Mouse (Mus musculus): ENCODE data around the gene Sh3bp4. TPM values are rescaled to one million over a fixed set of nuclear protein-coding genes. Genes with fewer than 3 reads are reported as not detected.

Gene Sh3bp4
- polyA plus RNA-seq, 1 experiment from 2014 or later, result 27.8 TPM

- no peak for ATAC-seq (ENCODE audit: low read depth)
- no peaks in the 10 kb centered on the region for H3K9me3 ChIP-seq (ENCODE audit: control insufficient read depth, low read length)
These were observed 16.4 kb downstream of the Sh3bp4 start for GRCm38 (mm10) chr1:89086575-89087153.

GRCm38 (mm10) chr1:89088144-89088543 is 17.9 kb downstream of the Sh3bp4 start:
- Histone ChIP-seq H3K27me3 (ENCODE audit: control insufficient read depth, insufficient read depth, low read depth, low read length) (no peaks in the 10 kb centered on the region), H3K4me3 (ENCODE audit: low read length) (no peak overlapping the region), H3K27ac (ENCODE audit: low read length) (no peak overlapping the region), H3K4me1 (replicated peaks; ENCODE audit: control insufficient read depth, insufficient read depth, low read length) (peaks cover 47% of the 10 kb centered on the region), H3K9ac (ENCODE audit: low read length) (no peak overlapping the region), H3K9me3 (ENCODE audit: control insufficient read depth, low read length) (no peaks in the 10 kb centered on the region), H3K4me2 (ENCODE audit: low read depth, low read length) (no peak overlapping the region), H3K36me3 (ENCODE audit: control insufficient read depth, insufficient read depth, low read length) (no peaks in the 10 kb centered on the region; the same call in 1 of the 2 replicates)
- 41% methylated on average over 10 of the region's 10 CpGs for WGBS
- no peak for ATAC-seq (ENCODE audit: low read depth)

More at GRCm38 (mm10) chr1:89086575-89087153, 16.4 kb downstream of the Sh3bp4 start:
- no peak overlapping the region for H3K9ac ChIP-seq (ENCODE audit: low read length)
- no peak overlapping the region for H3K27ac ChIP-seq (ENCODE audit: low read length)
- no peak overlapping the region for H3K4me3 ChIP-seq (ENCODE audit: low read length)
- no peaks in the 10 kb centered on the region for H3K27me3 ChIP-seq (ENCODE audit: control insufficient read depth, insufficient read depth, low read depth, low read length)
- H3K36me3 ChIP-seq (ENCODE audit: control insufficient read depth, insufficient read depth, low read length), result no peaks in the 10 kb centered on the region; the same call in 1 of the 2 replicates
- H3K4me2 ChIP-seq (ENCODE audit: low read depth, low read length), result no peak overlapping the region
- H3K4me1 ChIP-seq (replicated peaks; ENCODE audit: control insufficient read depth, insufficient read depth, low read length), result peaks cover 36% of the 10 kb centered on the region
- 70% methylated on average over 9 of the region's 9 CpGs for WGBS

- Histone ChIP-seq H3K27me3 (ENCODE audit: control insufficient read depth, insufficient read depth, low read depth, low read length) (no peaks in the 10 kb centered on the region), H3K9me3 (ENCODE audit: control insufficient read depth, low read length) (no peaks in the 10 kb centered on the region), H3K4me1 (replicated peaks; ENCODE audit: control insufficient read depth, insufficient read depth, low read length) (peaks cover 52% of the 10 kb centered on the region), H3K9ac (ENCODE audit: low read length) (no peak overlapping the region), H3K36me3 (ENCODE audit: control insufficient read depth, insufficient read depth, low read length) (no peaks in the 10 kb centered on the region), H3K27ac (ENCODE audit: low read length) (no peak overlapping the region), H3K4me3 (ENCODE audit: low read length) (no peak overlapping the region), H3K4me2 (ENCODE audit: low read depth, low read length) (no peak overlapping the region)
- WGBS, result 47% methylated on average over 3 of the region's 3 CpGs
- no peak for ATAC-seq (ENCODE audit: low read depth)
These were observed 18.6 kb downstream of the Sh3bp4 start for GRCm38 (mm10) chr1:89088748-89089288.

- H3K4me2 ChIP-seq (ENCODE audit: low read depth, low read length), result no peak overlapping the region
- WGBS, result 44% methylated on average over 21 of the region's 21 CpGs
- peak overlapping the region; percentile 24 for H3K27ac ChIP-seq (ENCODE audit: low read length)
- no peaks in the 10 kb centered on the region for H3K27me3 ChIP-seq (ENCODE audit: control insufficient read depth, insufficient read depth, low read depth, low read length)
- H3K4me1 ChIP-seq (replicated peaks; ENCODE audit: control insufficient read depth, insufficient read depth, low read length), result peaks cover 62% of the 10 kb centered on the region
- H3K9ac ChIP-seq (ENCODE audit: low read length), result no peak overlapping the region
- H3K36me3 ChIP-seq (ENCODE audit: control insufficient read depth, insufficient read depth, low read length), result no peaks in the 10 kb centered on the region
- ATAC-seq (ENCODE audit: low read depth), result no peak
- no peak overlapping the region for H3K4me3 ChIP-seq (ENCODE audit: low read length)
- no peaks in the 10 kb centered on the region for H3K9me3 ChIP-seq (ENCODE audit: control insufficient read depth, low read length)
These were observed 19.8 kb downstream of the Sh3bp4 start for GRCm38 (mm10) chr1:89089821-89090600.

- no peak overlapping the region for H3K4me2 ChIP-seq (ENCODE audit: low read depth, low read length)
- ATAC-seq (ENCODE audit: low read depth), result no peak
- no peaks in the 10 kb centered on the region for H3K36me3 ChIP-seq (ENCODE audit: control insufficient read depth, insufficient read depth, low read length)
- H3K9me3 ChIP-seq (ENCODE audit: control insufficient read depth, low read length), result no peaks in the 10 kb centered on the region
- H3K27ac ChIP-seq (ENCODE audit: low read length), result no peak overlapping the region; the same call in 1 of the 2 replicates
- no peaks in the 10 kb centered on the region for H3K27me3 ChIP-seq (ENCODE audit: control insufficient read depth, insufficient read depth, low read depth, low read length)
- 41% methylated on average over 8 of the region's 8 CpGs for WGBS
- H3K4me3 ChIP-seq (ENCODE audit: low read length), result no peak overlapping the region
- H3K9ac ChIP-seq (ENCODE audit: low read length), result no peak overlapping the region; the same call in 1 of the 2 replicates
- peaks cover 64% of the 10 kb centered on the region for H3K4me1 ChIP-seq (replicated peaks; ENCODE audit: control insufficient read depth, insufficient read depth, low read length)
These were observed 20.5 kb downstream of the Sh3bp4 start for GRCm38 (mm10) chr1:89090676-89091075.

- Histone ChIP-seq H3K4me2 (ENCODE audit: low read depth, low read length) (peak overlapping the region; percentile 41), H3K27ac (ENCODE audit: low read length) (peak overlapping the region; percentile 90), H3K9me3 (ENCODE audit: control insufficient read depth, low read length) (no peaks in the 10 kb centered on the region), H3K4me1 (replicated peaks; ENCODE audit: control insufficient read depth, insufficient read depth, low read length) (peaks cover 66% of the 10 kb centered on the region), H3K9ac (ENCODE audit: low read length) (peak overlapping the region; percentile 58; the same call in 1 of the 2 replicates), H3K4me3 (ENCODE audit: low read length) (no peak overlapping the region), H3K27me3 (ENCODE audit: control insufficient read depth, insufficient read depth, low read depth, low read length) (no peaks in the 10 kb centered on the region), H3K36me3 (ENCODE audit: control insufficient read depth, insufficient read depth, low read length) (no peaks in the 10 kb centered on the region)
- WGBS, result 43% methylated on average over 5 of the region's 5 CpGs
- no peak for ATAC-seq (ENCODE audit: low read depth)
These were observed 21.8 kb downstream of the Sh3bp4 start for GRCm38 (mm10) chr1:89092019-89092418.

GRCm38 (mm10) chr1:89092442-89092991 is 22.3 kb downstream of the Sh3bp4 start:
- Histone ChIP-seq H3K27ac (ENCODE audit: low read length) (peak overlapping the region; percentile 90), H3K4me3 (ENCODE audit: low read length) (no peak overlapping the region), H3K9me3 (ENCODE audit: control insufficient read depth, low read length) (no peaks in the 10 kb centered on the region), H3K4me2 (ENCODE audit: low read depth, low read length) (peak overlapping the region; percentile 41), H3K9ac (ENCODE audit: low read length) (peak overlapping the region; percentile 58; the same call in 1 of the 2 replicates), H3K27me3 (ENCODE audit: control insufficient read depth, insufficient read depth, low read depth, low read length) (no peaks in the 10 kb centered on the region), H3K36me3 (ENCODE audit: control insufficient read depth, insufficient read depth, low read length) (no peaks in the 10 kb centered on the region), H3K4me1 (replicated peaks; ENCODE audit: control insufficient read depth, insufficient read depth, low read length) (peaks cover 66% of the 10 kb centered on the region)
- WGBS, result 6% methylated on average over 19 of the region's 19 CpGs
- peak; percentile 69 for ATAC-seq (ENCODE audit: low read depth)

- no peaks in the 10 kb centered on the region for H3K27me3 ChIP-seq (ENCODE audit: control insufficient read depth, insufficient read depth, low read depth, low read length)
- no peak overlapping the region for H3K4me3 ChIP-seq (ENCODE audit: low read length)
- peak overlapping the region; percentile 90; the same call in 1 of the 2 replicates for H3K27ac ChIP-seq (ENCODE audit: low read length)
- 67% methylated on average over 5 of the region's 5 CpGs for WGBS
- H3K9ac ChIP-seq (ENCODE audit: low read length), result no peak overlapping the region
- no peak for ATAC-seq (ENCODE audit: low read depth)
- H3K4me1 ChIP-seq (replicated peaks; ENCODE audit: control insufficient read depth, insufficient read depth, low read length), result peaks cover 63% of the 10 kb centered on the region
- no peak overlapping the region for H3K4me2 ChIP-seq (ENCODE audit: low read depth, low read length)
- H3K36me3 ChIP-seq (ENCODE audit: control insufficient read depth, insufficient read depth, low read length), result no peaks in the 10 kb centered on the region
- H3K9me3 ChIP-seq (ENCODE audit: control insufficient read depth, low read length), result no peaks in the 10 kb centered on the region
These were observed 23.5 kb downstream of the Sh3bp4 start for GRCm38 (mm10) chr1:89093696-89094095.

GRCm38 (mm10) chr1:89094416-89094815 is 24.2 kb downstream of the Sh3bp4 start:
- peak overlapping the region; percentile 28; the same call in 1 of the 2 replicates for H3K9ac ChIP-seq (ENCODE audit: low read length)
- ATAC-seq (ENCODE audit: low read depth), result no peak
- no peak overlapping the region for H3K4me2 ChIP-seq (ENCODE audit: low read depth, low read length)
- WGBS, result 46% methylated on average over 4 of the region's 4 CpGs
- no peaks in the 10 kb centered on the region for H3K36me3 ChIP-seq (ENCODE audit: control insufficient read depth, insufficient read depth, low read length)
- H3K27ac ChIP-seq (ENCODE audit: low read length), result no peak overlapping the region
- H3K27me3 ChIP-seq (ENCODE audit: control insufficient read depth, insufficient read depth, low read depth, low read length), result no peaks in the 10 kb centered on the region
- H3K9me3 ChIP-seq (ENCODE audit: control insufficient read depth, low read length), result no peaks in the 10 kb centered on the region
- no peak overlapping the region for H3K4me3 ChIP-seq (ENCODE audit: low read length)
- H3K4me1 ChIP-seq (replicated peaks; ENCODE audit: control insufficient read depth, insufficient read depth, low read length), result peaks cover 56% of the 10 kb centered on the region
